Mouse (Mus musculus): ENCODE data around the gene Cnot6. TPM values are rescaled to one million over a fixed set of nuclear protein-coding genes. Genes with fewer than 3 reads are reported as not detected.

The Cnot6 gene
- polyA plus RNA-seq, 1 experiment from 2014 or later = 78.7 TPM

GRCm38 (mm10) chr11:49650994-49651761 is 61.3 kb downstream of the Cnot6 start:
- H3K36me3 ChIP-seq = no peaks in the 10 kb centered on the region
- no peak overlapping the region for H3K4me2 ChIP-seq (replicated peaks)
- 82% methylated on average over 16 of the region's 16 CpGs for WGBS
- H3K9ac ChIP-seq (replicated peaks) = no peak overlapping the region
- 0 out of 2 replicates have a peak, but pooled peaks cover 3% of the 10 kb centered on the region for H3K4me1 ChIP-seq
- no peak overlapping the region for H3K27ac ChIP-seq (replicated peaks)
- no peaks in the 10 kb centered on the region for H3K9me3 ChIP-seq
- H3K4me3 ChIP-seq = no peak overlapping the region
- no peak for ATAC-seq (replicated peaks)
- H3K27me3 ChIP-seq = no peaks in the 10 kb centered on the region

- H3K4me2 ChIP-seq (replicated peaks) = no peak overlapping the region
- H3K4me1 ChIP-seq = 0 out of 2 replicates have a peak, but pooled peaks cover 3% of the 10 kb centered on the region
- no peak overlapping the region for H3K4me3 ChIP-seq
- ATAC-seq (replicated peaks) = no peak
- no peaks in the 10 kb centered on the region for H3K36me3 ChIP-seq
- no peaks in the 10 kb centered on the region for H3K27me3 ChIP-seq
- H3K9me3 ChIP-seq = no peaks in the 10 kb centered on the region
- H3K27ac ChIP-seq (replicated peaks) = no peak overlapping the region
- WGBS = 66% methylated on average over 18 of the region's 18 CpGs
- H3K9ac ChIP-seq (replicated peaks) = no peak overlapping the region
Measured at GRCm38 (mm10) chr11:49650113-49650993, 62.2 kb downstream of the Cnot6 start.

- Histone ChIP-seq H3K4me2 (replicated peaks) (no peak overlapping the region), H3K27ac (replicated peaks) (no peak overlapping the region), H3K4me3 (no peak overlapping the region), H3K9ac (replicated peaks) (no peak overlapping the region), H3K36me3 (no peaks in the 10 kb centered on the region), H3K27me3 (no peaks in the 10 kb centered on the region), H3K4me1 (no peaks in the 10 kb centered on the region), H3K9me3 (no peaks in the 10 kb centered on the region)
- no peak for ATAC-seq (replicated peaks)
- 62% methylated on average over 7 of the region's 8 CpGs for WGBS
Measured at GRCm38 (mm10) chr11:49645677-49646076, 66.8 kb downstream of the Cnot6 start.

GRCm38 (mm10) chr11:49636449-49636848 is 76.1 kb downstream of the Cnot6 start:
- Histone ChIP-seq H3K4me3 (no peak overlapping the region), H3K27ac (replicated peaks) (no peak overlapping the region), H3K4me1 (peaks cover 13% of the 10 kb centered on the region), H3K9me3 (no peaks in the 10 kb centered on the region), H3K9ac (replicated peaks) (no peak overlapping the region), H3K4me2 (replicated peaks) (peak overlapping the region; percentile 6), H3K36me3 (no peaks in the 10 kb centered on the region), H3K27me3 (peaks cover 41% of the 10 kb centered on the region)
- 4% methylated on average over 11 of the region's 11 CpGs for WGBS
- ATAC-seq (replicated peaks) = no peak; the same call in 1 of the 2 replicates

- Histone ChIP-seq H3K4me2 (replicated peaks) (no peak overlapping the region), H3K4me3 (no peak overlapping the region), H3K4me1 (peaks cover 13% of the 10 kb centered on the region), H3K9me3 (no peaks in the 10 kb centered on the region), H3K27ac (replicated peaks) (no peak overlapping the region), H3K27me3 (peaks cover 41% of the 10 kb centered on the region), H3K36me3 (no peaks in the 10 kb centered on the region), H3K9ac (replicated peaks) (no peak overlapping the region)
- ATAC-seq (replicated peaks) = no peak
- WGBS = 71% methylated on average over 6 of the region's 6 CpGs
Measured at GRCm38 (mm10) chr11:49635671-49636070, 76.9 kb downstream of the Cnot6 start.

GRCm38 (mm10) chr11:49634101-49634500 is 78.4 kb downstream of the Cnot6 start:
- ATAC-seq (replicated peaks) = peak; percentile 29; the same call in 1 of the 2 replicates
- WGBS = 7% methylated on average over 22 of the region's 22 CpGs
- Histone ChIP-seq H3K36me3 (no peaks in the 10 kb centered on the region), H3K27ac (replicated peaks) (no peak overlapping the region), H3K4me3 (peak overlapping the region; percentile 27), H3K9me3 (no peaks in the 10 kb centered on the region), H3K4me2 (replicated peaks) (peak overlapping the region; percentile 42), H3K4me1 (peaks cover 13% of the 10 kb centered on the region), H3K9ac (replicated peaks) (0 out of 2 replicates have a peak overlapping the region, but pooled peaks have one; percentile 21), H3K27me3 (peaks cover 41% of the 10 kb centered on the region)

GRCm38 (mm10) chr11:49632256-49632655 is 80.3 kb downstream of the Cnot6 start:
- H3K4me2 ChIP-seq (replicated peaks) = no peak overlapping the region
- H3K9ac ChIP-seq (replicated peaks) = no peak overlapping the region
- H3K9me3 ChIP-seq = no peaks in the 10 kb centered on the region
- no peaks in the 10 kb centered on the region for H3K36me3 ChIP-seq
- peaks cover 34% of the 10 kb centered on the region for H3K27me3 ChIP-seq
- no peak for ATAC-seq (replicated peaks)
- 89% methylated on average over 2 of the region's 2 CpGs for WGBS
- H3K4me3 ChIP-seq = no peak overlapping the region
- no peak overlapping the region for H3K27ac ChIP-seq (replicated peaks)
- peaks cover 13% of the 10 kb centered on the region for H3K4me1 ChIP-seq

GRCm38 (mm10) chr11:49631154-49631553 is 81.4 kb downstream of the Cnot6 start:
- H3K4me3 ChIP-seq = no peak overlapping the region
- no peak for ATAC-seq (replicated peaks)
- H3K4me2 ChIP-seq (replicated peaks) = no peak overlapping the region
- H3K9me3 ChIP-seq = no peaks in the 10 kb centered on the region
- peaks cover 8% of the 10 kb centered on the region for H3K4me1 ChIP-seq
- H3K9ac ChIP-seq (replicated peaks) = no peak overlapping the region
- 45% methylated on average over 3 of the region's 3 CpGs for WGBS
- no peak overlapping the region for H3K27ac ChIP-seq (replicated peaks)
- peaks cover 23% of the 10 kb centered on the region for H3K27me3 ChIP-seq
- no peaks in the 10 kb centered on the region for H3K36me3 ChIP-seq

GRCm38 (mm10) chr11:49626748-49627147 is 85.8 kb downstream of the Cnot6 start:
- no peak overlapping the region for H3K4me2 ChIP-seq (replicated peaks)
- 79% methylated on average over 8 of the region's 8 CpGs for WGBS
- H3K27ac ChIP-seq (replicated peaks) = no peak overlapping the region
- H3K9ac ChIP-seq (replicated peaks) = no peak overlapping the region
- H3K9me3 ChIP-seq = no peaks in the 10 kb centered on the region
- no peaks in the 10 kb centered on the region for H3K4me1 ChIP-seq
- ATAC-seq (replicated peaks) = no peak
- H3K4me3 ChIP-seq = no peak overlapping the region
- no peaks in the 10 kb centered on the region for H3K36me3 ChIP-seq
- no peaks in the 10 kb centered on the region for H3K27me3 ChIP-seq

- Histone ChIP-seq H3K9me3 (no peaks in the 10 kb centered on the region), H3K9ac (replicated peaks) (no peak overlapping the region), H3K27ac (replicated peaks) (no peak overlapping the region), H3K4me1 (no peaks in the 10 kb centered on the region), H3K4me2 (replicated peaks) (no peak overlapping the region), H3K36me3 (no peaks in the 10 kb centered on the region), H3K4me3 (no peak overlapping the region), H3K27me3 (no peaks in the 10 kb centered on the region)
- ATAC-seq (replicated peaks) = no peak
- WGBS = 64% methylated on average over 15 of the region's 15 CpGs
Measured at GRCm38 (mm10) chr11:49625863-49626262, 86.7 kb downstream of the Cnot6 start.

GRCm38 (mm10) chr11:49624156-49624555 is 88.4 kb downstream of the Cnot6 start:
- ATAC-seq (replicated peaks) = no peak
- 90% methylated on average over 3 of the region's 3 CpGs for WGBS

GRCm38 (mm10) chr11:49621953-49622352 is 90.6 kb downstream of the Cnot6 start:
- 80% methylated on average over 5 of the region's 5 CpGs for WGBS
- no peaks in the 10 kb centered on the region for H3K27me3 ChIP-seq
- H3K9me3 ChIP-seq = no peaks in the 10 kb centered on the region
- H3K4me3 ChIP-seq = no peak overlapping the region
- H3K4me2 ChIP-seq (replicated peaks) = no peak overlapping the region
- no peaks in the 10 kb centered on the region for H3K4me1 ChIP-seq
- H3K36me3 ChIP-seq = no peaks in the 10 kb centered on the region
- no peak overlapping the region for H3K27ac ChIP-seq (replicated peaks)
- H3K9ac ChIP-seq (replicated peaks) = no peak overlapping the region
- ATAC-seq (replicated peaks) = no peak

More at GRCm38 (mm10) chr11:49624156-49624555, 88.4 kb downstream of the Cnot6 start:
- Histone ChIP-seq H3K4me2 (replicated peaks) (no peak overlapping the region), H3K4me1 (no peaks in the 10 kb centered on the region), H3K9me3 (no peaks in the 10 kb centered on the region), H3K27me3 (no peaks in the 10 kb centered on the region), H3K36me3 (no peaks in the 10 kb centered on the region), H3K27ac (replicated peaks) (no peak overlapping the region), H3K4me3 (no peak overlapping the region), H3K9ac (replicated peaks) (no peak overlapping the region)

Data from forebrain, embryonic 15.5 days (tissue).